Mouse (Mus musculus): ENCODE results near the gene Pacs1. TPM values are rescaled to one million over a fixed set of nuclear protein-coding genes. Genes with fewer than 3 reads are reported as not detected.
A peak's percentile ranks its signal among the peaks of the same experiment; 100 is the strongest.

Gene Pacs1
- polyA plus RNA-seq, 1 experiment, result 23.5 TPM

DNA sequence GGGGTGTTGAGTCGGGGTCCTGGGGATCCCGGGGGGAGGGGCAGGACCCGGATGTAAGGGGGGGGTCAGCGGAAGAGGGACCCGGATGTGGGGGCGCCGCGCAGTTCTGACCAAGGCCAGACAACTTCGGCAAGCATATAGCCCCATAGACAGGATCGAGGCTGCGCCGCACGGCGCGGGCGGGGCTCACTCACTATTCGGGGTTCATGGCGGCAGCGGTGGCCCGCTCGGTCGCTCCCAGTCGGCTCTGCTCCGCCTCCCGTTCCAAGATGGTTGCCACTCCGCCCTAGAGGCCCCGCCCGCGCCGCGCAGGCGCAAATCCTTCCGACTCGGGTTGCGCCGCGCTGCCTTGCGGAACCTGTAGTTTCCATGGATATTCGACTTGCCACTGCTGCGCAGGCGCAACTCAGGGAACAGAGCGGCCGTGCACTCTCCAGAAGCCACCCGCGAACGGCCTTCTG, 166.2 kb downstream of the Pacs1 start, which contains the start of gene Rab1b:
Rab1b (minus strand) TSS at position 342 of the 461 bp plus-strand sequence.
- peak within 1 kb of the TSS; percentile 94 for H3K27ac ChIP-seq (ENCODE audit: insufficient read depth, low read length)
- H3K4me3 ChIP-seq (ENCODE audit: insufficient read depth, low read length), result peak within 1 kb of the TSS; percentile 84
- peaks cover 5% of the 10 kb centered on the region for H3K4me1 ChIP-seq (ENCODE audit: control insufficient read depth, insufficient read depth, low read length)
- TF ChIP-seq POLR2A (IDR thresholded peaks at IDR 0.05; ENCODE audit: low read depth, low read length), result peak; percentile 71
- TF ChIP-seq CTCF (IDR thresholded peaks at IDR 0.05; ENCODE audit: borderline replicate concordance, insufficient read depth, low read length), result no peak

DNA sequence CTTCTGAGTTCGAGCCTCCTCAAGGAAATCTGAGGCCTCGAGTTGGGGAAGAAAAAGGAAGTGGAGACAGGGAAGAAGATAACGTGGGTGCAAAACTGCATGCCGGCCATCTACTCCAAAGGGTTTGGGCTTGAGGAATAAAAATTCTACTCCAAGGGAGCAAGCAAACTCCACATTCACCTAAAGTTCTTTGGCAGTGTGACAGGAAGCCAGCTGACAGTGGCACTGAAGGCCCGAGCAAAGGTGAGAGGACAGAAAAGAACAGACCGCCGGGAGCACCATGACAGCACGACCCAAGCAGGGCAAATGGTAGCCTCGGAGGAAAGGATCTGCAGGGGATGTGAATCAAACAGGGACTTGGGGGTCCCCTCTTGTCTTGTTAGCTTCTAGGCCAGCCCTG, 166.8 kb downstream of the Pacs1 start:
- H3K27ac ChIP-seq (ENCODE audit: insufficient read depth, low read length), result peak overlapping the region; percentile 94
- H3K4me3 ChIP-seq (ENCODE audit: insufficient read depth, low read length), result peak overlapping the region; percentile 84
- TF ChIP-seq CTCF (IDR thresholded peaks at IDR 0.05; ENCODE audit: borderline replicate concordance, insufficient read depth, low read length) (no peak), POLR2A (IDR thresholded peaks at IDR 0.05; ENCODE audit: low read depth, low read length) (no peak)
- peaks cover 5% of the 10 kb centered on the region for H3K4me1 ChIP-seq (ENCODE audit: control insufficient read depth, insufficient read depth, low read length)

DNA sequence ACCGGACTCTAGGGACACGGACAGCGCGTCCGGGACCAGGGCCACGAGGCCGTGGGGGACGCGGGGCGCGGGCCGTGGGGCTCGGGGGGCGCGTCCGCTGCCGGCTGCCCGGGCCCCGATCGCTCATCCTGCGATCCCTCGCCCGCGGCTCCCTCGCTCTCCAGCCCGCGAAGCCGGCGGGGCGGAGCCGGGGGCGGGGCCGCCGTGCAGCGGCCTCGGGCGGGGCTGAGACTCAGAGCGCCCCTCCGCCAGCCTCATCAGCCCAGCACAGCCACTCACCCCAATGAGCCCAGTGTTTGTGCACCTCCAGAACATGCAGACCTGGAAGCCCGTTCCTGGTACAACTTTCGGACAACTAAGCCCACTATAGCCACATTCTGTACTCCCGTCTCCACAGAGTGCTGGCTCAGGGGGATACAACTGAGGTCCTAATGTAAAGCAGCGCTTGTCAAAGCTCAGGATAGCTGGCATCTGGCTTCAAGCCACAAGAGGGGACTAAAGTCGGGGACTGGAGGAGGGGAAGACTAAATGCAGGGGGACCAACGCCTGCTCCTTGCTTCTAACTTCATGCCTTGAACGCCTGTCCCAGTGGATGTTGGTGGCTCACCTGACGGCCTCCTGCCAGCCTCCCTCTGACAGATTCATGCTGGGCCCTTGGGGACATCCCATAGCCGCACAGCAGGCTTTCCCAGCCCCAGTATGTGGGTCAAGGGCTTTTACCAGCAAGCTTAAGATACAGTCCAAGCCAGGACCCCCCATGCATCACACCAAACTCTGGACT, 174.4 kb downstream of the Pacs1 start, which contains the start of gene Cnih2:
Cnih2 (minus strand) TSS at position 159 of the 781 bp plus-strand sequence.
- peaks cover 2% of the 10 kb centered on the region; the same call in 1 of the 2 replicates for H3K4me1 ChIP-seq (ENCODE audit: control insufficient read depth, insufficient read depth, low read length)
- TF ChIP-seq CTCF (IDR thresholded peaks at IDR 0.05; ENCODE audit: borderline replicate concordance, insufficient read depth, low read length) (no peak), POLR2A (IDR thresholded peaks at IDR 0.05; ENCODE audit: low read depth, low read length) (no peak)
- peak within 1 kb of the TSS; percentile 8; the same call in 1 of the 2 replicates for H3K4me3 ChIP-seq (ENCODE audit: insufficient read depth, low read length)
- H3K27ac ChIP-seq (ENCODE audit: insufficient read depth, low read length), result no peak within 1 kb of the TSS

DNA sequence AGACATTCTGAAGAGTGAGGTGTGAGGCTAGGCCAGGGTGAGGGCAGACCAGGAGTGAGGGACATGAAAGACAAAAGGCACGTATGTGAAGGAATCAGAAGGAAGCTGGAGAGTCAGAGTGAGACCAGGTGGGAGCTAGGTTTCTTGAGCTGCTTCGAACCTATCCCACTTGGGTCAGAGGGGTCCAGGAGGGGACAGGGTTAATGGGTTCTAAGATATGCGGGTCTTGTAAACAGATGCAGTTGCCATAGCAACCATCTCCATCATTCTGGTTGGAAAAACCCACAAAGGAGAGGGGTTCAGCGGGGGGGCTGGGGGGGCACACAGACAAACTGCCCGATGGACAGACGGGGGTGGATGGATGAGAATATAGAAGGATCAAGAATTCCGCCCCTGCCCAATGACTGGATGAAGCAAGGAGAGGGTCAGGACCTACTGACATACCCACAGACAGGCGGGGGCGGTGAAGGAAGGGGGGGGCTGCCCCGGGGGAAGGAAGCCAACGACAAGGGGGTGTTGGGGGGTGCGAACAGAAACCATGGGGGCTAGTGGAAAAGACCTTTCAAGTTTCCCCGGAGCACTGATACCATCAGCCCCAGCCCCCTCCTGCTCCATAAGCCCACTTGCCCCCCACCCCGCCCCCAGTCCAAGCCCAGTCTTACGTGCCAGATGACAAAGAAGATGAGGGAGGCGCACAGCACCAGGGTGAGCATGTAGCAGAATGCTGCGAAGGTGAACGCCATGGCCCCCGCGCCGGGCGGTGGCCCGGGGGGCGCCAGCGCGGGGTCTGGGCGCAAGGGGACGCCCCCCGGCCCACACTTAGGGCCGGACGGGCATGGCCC, 175.2 kb downstream of the Pacs1 start:
- Histone ChIP-seq H3K27ac (ENCODE audit: insufficient read depth, low read length) (no peak overlapping the region), H3K4me3 (ENCODE audit: insufficient read depth, low read length) (peak overlapping the region; percentile 8; the same call in 1 of the 2 replicates), H3K4me1 (ENCODE audit: control insufficient read depth, insufficient read depth, low read length) (peaks cover 2% of the 10 kb centered on the region; the same call in 1 of the 2 replicates)
- TF ChIP-seq POLR2A (IDR thresholded peaks at IDR 0.05; ENCODE audit: low read depth, low read length), result no peak
- no peak for TF ChIP-seq CTCF (IDR thresholded peaks at IDR 0.05; ENCODE audit: borderline replicate concordance, insufficient read depth, low read length)

DNA sequence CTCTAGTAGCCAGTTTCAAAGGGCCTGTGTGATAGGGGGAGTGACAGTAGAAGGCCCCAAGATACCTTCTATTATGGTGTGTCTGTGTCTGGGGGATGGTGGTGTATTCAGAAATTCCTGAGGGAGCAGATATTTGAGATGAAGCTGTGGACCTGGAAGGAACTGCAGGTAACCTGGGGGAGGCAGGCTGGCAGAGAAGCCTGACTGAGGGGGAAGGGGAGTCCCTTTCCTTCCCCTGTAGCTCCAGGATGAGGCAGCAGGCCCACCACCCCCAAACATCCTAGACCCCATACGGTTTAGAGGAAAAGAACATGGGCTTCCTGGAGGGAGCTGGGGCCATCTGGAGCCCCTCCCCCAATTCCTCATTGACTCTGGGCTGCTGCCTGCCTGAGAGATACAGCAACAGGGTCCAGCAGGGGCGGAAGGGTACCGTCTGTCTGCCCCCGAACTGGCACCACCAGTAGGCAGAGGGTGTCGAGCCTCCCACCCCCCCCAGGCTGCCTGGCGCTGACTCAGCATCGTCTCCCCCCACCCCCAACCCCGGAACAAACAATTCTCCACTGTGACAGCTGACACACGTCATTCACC, 176.9 kb downstream of the Pacs1 start:
- Histone ChIP-seq H3K4me3 (ENCODE audit: insufficient read depth, low read length) (no peak overlapping the region), H3K27ac (ENCODE audit: insufficient read depth, low read length) (no peak overlapping the region), H3K4me1 (ENCODE audit: control insufficient read depth, insufficient read depth, low read length) (peaks cover 2% of the 10 kb centered on the region; the same call in 1 of the 2 replicates)

DNA sequence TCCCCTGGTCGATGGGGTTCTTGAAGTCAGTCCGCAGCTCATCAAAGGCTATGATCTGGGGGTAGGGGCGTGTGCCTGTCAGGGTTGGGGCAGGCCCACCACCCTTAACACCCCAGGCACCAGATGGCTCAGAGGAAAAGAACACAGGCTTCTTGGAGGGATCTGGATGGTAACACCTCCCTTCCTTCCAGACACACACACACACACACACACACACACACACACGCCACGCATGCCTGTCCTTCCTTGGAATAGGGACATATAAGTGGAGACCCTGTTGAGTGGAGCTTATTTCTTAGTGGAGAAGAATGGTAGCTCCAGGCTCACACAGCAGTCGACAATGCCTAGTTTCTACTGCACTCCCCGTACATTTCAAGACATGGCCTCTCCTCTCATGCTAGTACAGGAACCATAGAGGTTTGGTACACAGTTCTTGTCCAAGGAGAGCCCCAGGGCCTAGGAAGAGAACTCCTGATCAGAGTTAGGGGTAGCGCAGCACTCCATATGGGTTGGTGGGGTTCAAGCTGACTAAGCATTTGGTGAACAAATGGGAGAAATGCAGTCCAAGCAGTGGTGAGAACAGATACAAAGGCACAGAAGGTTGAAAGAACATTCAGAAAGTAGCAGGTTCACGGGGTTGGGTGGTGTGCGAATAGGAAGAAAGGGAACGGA, 178.0 kb downstream of the Pacs1 start:
- Histone ChIP-seq H3K4me3 (ENCODE audit: insufficient read depth, low read length) (no peak overlapping the region), H3K4me1 (ENCODE audit: control insufficient read depth, insufficient read depth, low read length) (peaks cover 2% of the 10 kb centered on the region; the same call in 1 of the 2 replicates), H3K27ac (ENCODE audit: insufficient read depth, low read length) (no peak overlapping the region)
- no peak for TF ChIP-seq POLR2A (IDR thresholded peaks at IDR 0.05; ENCODE audit: low read depth, low read length)
- TF ChIP-seq CTCF (IDR thresholded peaks at IDR 0.05; ENCODE audit: borderline replicate concordance, insufficient read depth, low read length), result no peak

More for the DNA sequence above, 176.9 kb downstream of the Pacs1 start:
- TF ChIP-seq CTCF (IDR thresholded peaks at IDR 0.05; ENCODE audit: borderline replicate concordance, insufficient read depth, low read length) (no peak), POLR2A (IDR thresholded peaks at IDR 0.05; ENCODE audit: low read depth, low read length) (no peak; the same call in 1 of the 2 replicates)

DNA sequence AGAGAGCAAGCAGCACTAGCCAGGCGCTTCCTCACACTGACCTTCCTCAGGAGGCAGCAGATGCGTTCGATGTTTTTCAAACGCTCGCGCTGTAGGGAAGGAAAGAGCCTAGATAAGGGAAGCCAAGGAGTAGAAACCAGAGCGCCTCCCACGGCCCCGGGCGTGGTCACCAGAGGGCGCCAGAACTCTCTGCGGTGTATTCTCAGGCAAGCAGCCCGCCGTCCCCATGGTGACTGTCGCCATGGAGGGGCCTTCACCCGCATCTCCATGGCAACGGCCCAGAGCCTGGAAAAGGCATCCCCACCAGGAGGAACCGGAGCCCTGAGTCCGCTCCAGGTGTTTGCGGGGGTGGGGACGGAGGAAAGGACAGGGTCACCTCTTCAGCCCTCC, 178.7 kb downstream of the Pacs1 start:
- peaks cover 2% of the 10 kb centered on the region; the same call in 1 of the 2 replicates for H3K4me1 ChIP-seq (ENCODE audit: control insufficient read depth, insufficient read depth, low read length)
- TF ChIP-seq POLR2A (IDR thresholded peaks at IDR 0.05; ENCODE audit: low read depth, low read length) (no peak; the same call in none of the 2 replicates), CTCF (IDR thresholded peaks at IDR 0.05; ENCODE audit: borderline replicate concordance, insufficient read depth, low read length) (peak; percentile 65)

DNA sequence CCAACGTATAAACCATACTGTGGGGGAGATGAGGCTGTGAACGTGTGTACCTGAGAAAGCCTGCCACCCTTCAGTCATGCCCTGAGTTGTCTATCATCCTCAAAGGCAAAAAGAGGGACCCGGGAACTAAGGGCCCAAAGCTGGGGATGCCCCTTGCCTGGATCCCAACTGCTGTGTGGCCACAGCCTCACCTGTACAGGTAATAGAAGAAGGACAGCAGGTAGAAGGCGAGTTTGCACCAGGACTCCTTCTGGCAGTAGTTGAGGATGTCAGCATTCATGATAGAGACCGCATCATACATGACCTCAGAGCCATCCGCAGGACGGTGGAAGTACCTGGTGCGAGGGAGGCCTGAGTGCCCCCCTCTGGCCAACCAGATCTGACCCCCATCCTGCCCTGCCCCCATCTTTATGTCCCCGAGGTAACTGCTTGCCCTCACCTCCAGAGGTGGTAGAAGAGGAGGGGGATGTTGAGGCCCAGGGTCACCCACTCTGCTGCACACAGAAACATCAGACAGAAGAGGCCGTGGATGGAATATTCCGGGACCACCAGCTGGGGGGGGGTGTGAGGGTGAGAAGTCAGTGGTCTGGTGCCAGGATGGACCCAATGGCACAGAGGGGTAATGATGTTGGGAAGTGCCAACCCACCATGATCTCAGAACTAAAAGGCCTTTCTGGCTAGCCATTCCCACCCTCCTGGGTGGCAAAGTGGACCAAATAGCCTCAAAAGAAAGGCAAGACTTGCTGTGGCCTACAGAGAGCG, 179.3 kb downstream of the Pacs1 start:
- TF ChIP-seq POLR2A (IDR thresholded peaks at IDR 0.05; ENCODE audit: low read depth, low read length), result no peak
- no peak for TF ChIP-seq CTCF (IDR thresholded peaks at IDR 0.05; ENCODE audit: borderline replicate concordance, insufficient read depth, low read length)
- H3K27ac ChIP-seq (ENCODE audit: insufficient read depth, low read length), result no peak overlapping the region
- peaks cover 2% of the 10 kb centered on the region; the same call in 1 of the 2 replicates for H3K4me1 ChIP-seq (ENCODE audit: control insufficient read depth, insufficient read depth, low read length)
- H3K4me3 ChIP-seq (ENCODE audit: insufficient read depth, low read length), result no peak overlapping the region

More for the DNA sequence above, 178.7 kb downstream of the Pacs1 start:
- no peak overlapping the region for H3K27ac ChIP-seq (ENCODE audit: insufficient read depth, low read length)
- H3K4me3 ChIP-seq (ENCODE audit: insufficient read depth, low read length), result no peak overlapping the region

All from embryonic fibroblast, embryonic 13.5 days (primary cell).